Mouse (Mus musculus) ovary, postnatal 10 days (tissue): ENCODE measurements around the gene Lrrc27.

Experiments
- DNase-seq: peaks from one replicate; pipeline ENCODE4 v3.0.0; 2022; ENCODE audit warnings: low spot score

Gene Lrrc27

DNA sequence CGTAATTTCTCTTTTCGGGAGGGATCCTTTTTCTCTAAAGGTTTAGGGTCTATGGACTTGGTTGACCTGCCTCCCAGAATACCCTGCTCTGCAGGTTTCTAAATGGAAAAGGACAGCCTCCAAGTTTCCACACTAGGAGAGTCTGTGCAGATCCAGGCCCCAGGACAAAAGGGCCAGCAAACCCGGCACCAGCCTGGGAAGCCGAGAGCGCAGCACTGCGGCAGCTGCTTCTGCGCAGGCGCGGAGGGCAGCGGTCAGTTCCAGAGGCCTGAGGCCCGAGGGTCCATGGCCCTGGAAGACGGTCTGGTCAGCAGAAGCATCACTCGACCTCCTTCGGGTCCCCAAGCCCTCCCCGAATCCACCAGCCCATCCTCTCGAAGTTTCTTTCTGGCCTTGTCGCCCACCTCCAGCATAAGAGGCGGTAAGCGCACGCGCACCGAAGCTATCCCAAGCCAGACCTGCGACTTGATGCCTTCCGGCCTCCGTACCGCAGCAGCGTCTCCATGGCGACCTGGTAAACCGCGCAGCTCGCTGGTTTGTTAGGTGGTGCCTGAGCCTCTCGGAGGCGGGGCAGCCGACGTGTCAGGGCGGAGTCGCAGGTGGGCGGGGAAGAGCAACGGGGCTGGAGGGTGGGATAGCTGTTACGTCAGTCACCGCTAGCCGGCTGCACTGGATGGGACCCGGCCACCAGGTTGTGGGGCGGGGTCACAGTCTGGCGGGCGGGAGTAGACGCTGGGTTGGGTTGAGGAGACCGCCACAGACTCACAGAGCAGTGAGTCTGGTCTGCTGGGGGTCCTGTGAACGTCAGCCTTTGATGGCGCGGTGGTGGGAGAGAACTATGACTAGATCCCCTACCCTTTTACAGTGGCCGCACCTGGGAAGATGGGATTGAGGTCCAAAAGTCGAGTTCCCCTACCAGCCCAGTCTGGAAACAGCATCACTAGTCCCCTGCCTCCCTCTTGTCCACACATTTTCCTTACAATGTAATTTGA is at the start of gene Lrrc27, which contains the start of gene Stk32c:
TSS of gene Lrrc27 (plus strand) at position 235 of the 992 bp plus-strand sequence.
TSS of gene Stk32c (minus strand) at position 554 of the 992 bp plus-strand sequence.
- peak; percentile 96 for DNase-seq

DNA sequence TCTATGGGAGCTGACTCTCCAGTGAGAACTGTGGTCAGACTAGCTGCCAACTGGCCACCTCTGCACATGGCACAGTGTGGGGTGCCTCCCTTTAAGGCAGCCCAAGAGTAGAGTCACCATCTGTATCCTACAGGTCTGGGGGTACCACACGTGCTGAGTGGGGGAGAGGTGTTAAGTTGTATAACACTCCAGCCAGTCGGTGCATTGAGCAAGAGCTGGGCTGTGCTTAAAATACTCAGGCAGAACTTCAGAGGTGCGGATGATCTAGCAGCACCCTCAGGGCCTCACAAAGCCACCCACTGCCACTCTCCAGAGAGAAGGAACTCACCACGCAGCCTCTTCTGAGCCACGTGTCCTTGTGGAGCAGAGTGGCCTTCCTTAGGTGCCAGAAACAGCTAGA is 48.4 kb upstream of the Lrrc27 start:
- no peak for DNase-seq

DNA sequence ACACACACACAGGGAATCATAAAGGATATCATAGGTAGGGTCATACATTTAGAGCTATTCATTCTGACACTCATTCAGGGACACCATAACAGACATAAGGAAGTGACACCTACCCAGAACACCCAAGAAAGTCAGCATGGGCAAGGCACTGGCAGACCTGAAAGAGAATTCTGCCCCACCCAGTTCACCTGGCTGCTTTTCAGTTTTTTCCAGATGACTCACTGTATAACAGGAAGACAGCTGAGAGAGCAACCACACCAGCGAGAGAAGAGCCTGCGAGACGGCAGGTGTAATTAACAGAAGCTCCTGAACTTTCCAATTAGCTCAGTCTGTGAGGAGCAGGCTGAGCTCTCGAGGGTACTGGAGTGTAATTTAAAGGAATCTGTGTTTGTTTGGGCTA is 43.6 kb upstream of the Lrrc27 start:
- DNase-seq, result no peak

DNA sequence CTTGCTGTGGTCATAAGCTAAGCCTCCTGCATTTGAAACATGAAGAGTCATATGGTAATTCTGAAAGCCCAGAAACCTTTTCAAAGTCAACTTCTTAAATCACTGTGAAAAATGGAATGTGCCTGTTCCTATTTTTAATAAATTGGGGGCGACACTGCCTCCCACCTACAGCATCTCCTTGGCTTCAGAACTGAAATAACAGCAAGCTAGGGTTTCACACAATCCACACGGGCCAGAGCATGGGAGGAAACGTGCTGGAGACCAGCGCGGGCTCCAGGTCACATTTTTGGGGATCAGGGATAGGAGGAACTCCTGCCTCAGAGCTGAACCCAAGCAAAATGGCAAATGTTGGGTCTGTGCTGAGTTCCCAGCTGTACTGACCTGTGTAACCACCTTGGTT is 33.5 kb upstream of the Lrrc27 start:
- DNase-seq, result no peak

DNA sequence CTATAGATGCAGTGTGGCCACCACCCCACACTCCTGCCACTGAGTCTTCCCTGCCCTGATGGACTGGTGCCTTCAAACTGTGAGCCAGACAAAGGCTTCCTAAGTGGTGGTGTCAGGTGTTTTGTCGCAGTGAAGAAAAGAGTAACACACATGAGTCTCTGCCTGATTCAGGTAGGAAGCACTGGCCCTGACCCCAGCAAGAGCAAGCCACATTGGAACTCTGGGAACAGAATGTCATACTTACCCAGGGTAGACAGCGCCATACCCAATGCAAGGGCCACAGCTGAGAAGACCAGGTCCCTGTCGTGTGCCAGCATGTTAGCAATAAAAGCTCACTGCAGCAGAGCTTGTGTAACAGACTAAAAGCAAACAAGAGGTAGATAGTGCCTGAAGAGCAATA is 32.7 kb upstream of the Lrrc27 start:
- DNase-seq, result no peak

DNA sequence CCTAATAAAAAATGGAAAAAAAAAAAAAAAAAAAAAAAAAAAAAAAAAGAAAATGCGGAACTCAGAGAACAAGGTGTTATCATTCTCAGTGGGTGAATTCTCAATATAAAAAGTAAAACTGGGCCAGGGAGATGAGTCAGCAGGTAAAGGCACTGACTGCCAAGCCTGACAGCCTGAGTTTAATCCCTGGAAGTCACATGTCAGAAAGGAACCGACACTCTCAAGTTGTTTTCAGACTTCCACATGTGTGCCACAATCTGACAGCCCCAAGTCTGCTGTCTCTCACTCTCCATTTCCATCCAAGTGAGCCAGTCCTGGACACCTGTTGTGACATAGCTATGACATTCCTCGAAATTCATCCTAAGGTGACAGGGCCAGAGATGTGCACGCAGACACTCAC is 28.4 kb upstream of the Lrrc27 start:
- no peak for DNase-seq

DNA sequence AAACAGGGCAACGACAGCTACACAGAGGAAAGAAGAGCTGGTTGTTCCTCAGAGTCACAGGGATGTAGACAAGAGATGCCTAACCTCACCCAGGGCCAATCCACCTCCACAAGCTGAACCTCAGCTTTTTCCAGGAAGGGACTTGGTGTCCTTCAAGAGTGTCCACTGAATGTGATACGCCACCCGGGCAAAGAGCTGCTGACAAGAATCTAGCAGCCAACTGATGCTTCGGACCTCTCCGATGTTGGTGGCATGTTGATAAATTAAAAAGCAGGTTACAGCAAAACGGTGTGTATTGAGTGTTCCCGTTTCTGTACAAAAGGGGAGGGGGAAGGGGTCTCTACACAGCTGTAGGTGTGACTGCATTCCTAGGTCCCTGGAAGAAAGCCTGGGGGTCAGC is 27.9 kb upstream of the Lrrc27 start:
- DNase-seq, result no peak

DNA sequence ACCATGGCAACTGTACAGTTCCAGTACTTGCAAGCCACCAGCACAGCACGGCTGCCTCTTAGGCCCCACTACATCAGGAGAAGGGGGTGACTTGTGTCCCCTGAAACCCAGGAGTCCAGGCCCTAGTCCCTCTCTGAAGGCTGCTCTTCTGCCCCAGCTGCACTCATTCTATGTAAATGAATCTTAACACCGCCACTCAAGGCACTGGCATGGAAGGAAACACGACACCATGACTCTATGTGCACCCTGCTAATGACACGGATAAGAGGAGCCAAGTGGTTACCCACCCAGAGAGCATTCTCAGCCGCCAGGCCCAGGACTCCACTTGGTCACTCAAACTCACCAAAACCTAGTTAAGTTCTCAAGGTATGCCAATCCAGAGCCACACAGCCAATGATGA is 26.8 kb upstream of the Lrrc27 start:
- no peak for DNase-seq

DNA sequence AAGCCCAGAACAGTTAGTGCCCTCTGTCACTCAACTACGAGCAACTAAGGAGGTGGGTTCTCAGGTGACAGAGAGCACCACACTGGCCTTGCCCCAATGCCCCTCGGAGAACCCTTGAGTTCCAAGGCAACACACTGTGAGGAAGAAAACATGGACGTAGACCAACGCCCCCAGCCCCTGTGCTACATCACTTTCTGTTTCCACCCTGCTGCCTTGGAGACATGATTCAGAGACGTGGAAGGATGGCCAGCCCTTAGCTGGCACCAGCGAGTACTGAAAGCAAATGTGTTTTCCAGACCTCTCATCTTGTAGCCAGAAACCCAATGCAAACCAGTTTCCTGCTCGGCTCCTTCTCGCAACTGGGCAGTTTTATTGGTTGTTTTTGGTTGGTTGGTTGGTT is 26.4 kb upstream of the Lrrc27 start:
- DNase-seq, result no peak

DNA sequence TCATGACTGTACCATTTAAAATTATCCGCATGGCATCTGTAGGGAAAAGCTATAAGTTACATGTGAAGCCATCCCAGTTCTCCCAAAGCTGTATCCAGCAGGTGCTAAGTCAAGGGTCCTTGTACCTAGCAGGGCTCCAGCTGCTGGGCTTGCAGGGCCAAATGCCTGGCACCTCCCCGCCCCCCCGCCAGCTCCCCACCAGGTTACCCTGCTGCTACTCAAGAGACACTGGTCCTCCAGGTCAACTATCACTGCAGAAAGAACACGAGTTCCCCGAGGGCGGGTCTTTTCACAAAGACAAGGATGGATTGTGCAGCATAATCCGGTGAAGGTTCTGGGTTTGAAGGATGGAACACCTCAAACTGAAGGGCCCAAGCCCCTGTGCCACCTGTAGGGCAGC is 25.5 kb upstream of the Lrrc27 start:
- DNase-seq, result no peak

DNA sequence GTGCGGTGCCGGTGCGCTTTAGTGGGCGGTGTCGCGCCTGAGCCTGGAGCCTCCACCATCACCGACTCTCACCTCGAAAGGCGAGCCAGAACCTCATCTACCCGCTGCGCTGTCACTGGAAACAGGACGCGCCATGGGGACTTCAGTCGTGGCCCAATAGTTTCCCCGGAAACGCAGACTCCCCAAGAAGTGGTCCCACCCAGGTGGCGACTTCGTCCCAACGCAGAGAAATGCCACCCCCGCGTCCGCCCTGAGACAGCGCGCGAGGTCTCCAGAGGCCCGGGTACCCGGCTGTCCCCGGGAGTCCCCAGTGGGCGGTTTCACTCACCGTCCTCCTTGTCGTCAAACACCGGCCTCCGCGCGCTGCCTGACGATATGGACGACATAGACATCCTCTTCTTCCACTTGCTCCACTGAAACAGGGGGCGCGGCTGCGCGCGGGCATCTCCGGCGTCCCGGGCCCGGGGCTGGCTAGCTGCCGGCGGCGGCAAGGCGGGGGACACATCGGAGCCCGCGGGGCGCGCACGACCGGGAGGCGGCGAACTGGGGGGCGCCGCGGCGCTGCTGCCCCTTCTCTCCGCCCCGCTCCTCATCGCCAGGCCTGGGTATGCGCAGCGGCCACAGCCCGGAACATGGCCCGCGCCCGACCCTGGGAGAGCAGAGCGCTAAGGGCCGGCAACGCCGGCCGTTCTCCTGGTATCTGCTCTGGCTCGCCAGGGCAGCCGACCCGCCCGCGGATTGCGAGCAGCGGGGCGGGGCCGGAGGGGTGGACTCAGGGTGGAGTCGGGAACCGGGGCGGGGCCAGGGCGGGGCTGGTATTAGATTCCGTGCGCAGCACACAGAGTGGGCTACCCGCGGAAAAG is 24.8 kb upstream of the Lrrc27 start:
- DNase-seq, result peak; percentile 39

DNA sequence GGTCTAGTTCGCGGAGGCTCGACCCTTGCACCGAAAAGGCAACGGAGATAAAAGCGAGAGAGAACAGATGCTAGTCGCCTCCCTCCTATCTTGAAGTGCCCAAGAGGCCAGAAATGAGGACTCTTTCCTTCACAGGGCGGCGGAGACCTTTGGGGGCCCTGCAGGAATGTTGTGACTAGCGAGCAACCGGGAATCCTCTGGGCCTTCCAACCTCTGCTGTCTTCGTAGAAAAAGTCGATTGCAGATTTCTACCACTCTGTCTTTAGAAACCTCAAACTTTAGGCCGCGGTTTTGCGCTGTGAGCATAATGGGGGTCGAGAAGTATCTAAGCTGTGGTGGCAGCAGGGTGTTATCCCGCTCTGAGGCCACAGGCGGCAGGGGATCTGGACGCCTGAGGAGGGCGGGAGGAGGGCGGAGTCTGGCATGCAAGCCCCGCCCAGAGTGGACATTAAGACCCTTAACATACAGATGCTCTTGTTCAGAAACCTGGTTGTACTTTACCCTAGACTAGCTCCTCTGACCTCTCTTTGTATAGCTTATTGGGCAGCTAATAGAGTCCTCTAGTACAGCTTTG is 24.1 kb upstream of the Lrrc27 start:
- no peak for DNase-seq

DNA sequence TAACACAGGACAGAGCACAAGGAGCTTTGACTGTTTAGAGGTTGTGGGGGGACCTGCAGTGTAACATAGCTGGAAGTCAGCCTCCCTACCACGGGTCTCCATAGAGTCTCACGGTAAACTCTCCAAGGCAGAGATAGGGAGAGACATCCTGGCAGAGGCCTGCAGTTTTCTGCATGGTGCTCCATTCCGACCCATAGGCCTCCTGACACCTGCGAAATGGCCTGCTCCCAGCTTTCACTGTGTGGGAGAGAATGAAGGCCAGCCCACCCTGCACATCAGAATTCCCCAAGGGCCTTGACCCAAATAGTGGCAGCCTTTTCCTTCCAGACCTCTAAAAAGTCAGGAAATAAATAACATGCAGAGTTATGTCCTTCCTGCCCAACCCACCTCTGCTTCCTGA is 22.2 kb upstream of the Lrrc27 start:
- DNase-seq, result no peak

DNA sequence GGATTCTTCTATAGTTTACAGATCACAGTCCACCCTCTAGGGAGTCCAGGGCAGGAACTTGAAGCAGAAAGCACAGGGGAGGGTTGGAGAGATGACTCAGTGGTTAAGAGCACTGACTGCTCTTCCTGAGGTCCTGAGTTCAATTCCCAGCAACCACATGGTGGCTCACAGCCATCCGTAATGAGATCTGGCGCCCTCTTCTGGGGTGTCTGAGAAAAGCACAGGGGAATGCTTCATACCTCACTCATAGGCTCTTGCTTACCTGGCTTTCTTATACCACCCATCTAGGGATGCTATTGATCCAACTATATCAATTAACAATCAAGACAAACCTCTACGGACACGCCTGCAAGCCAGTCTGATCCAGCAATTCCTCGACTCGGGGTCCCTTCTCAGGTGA is 21.2 kb upstream of the Lrrc27 start:
- DNase-seq, result no peak

DNA sequence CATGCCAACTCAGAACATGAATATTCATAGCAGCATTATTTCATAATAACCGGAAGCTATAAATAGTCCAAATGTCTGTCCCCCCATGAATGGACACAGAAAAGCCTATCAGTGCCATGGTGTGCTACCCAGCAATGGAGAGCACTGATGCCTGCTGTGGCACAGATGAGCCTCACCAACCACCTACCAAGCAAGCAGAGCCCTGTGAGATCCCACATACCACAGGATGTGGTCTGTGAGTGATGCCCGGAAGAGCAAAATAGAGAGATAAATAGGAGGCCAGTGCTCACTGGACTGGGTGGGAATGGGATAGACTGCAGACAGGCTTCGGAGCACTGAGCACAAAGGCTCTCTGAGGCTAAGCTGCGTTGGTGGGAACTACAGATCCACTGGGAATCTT is 15.8 kb upstream of the Lrrc27 start:
- DNase-seq, result no peak

DNA sequence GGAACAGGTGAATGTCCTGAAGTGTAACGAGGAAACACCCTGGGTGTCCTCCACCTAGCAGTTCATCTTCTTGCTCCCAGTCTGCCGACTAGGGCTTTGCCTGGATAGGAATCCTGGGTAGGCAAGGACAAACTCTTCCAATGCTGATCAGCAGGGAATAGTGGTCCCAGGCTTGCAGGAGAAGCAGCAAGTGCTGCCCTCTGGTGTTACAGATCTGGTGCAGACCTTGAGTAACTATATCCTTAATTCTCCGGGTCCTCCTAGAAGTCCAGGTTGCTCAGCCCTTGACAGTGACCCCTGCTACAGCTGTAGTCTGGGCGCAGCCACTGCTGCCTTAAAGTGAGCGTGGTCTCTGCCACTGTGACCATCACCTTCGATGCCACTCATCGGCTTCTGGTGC is 12.7 kb upstream of the Lrrc27 start:
- DNase-seq, result no peak

DNA sequence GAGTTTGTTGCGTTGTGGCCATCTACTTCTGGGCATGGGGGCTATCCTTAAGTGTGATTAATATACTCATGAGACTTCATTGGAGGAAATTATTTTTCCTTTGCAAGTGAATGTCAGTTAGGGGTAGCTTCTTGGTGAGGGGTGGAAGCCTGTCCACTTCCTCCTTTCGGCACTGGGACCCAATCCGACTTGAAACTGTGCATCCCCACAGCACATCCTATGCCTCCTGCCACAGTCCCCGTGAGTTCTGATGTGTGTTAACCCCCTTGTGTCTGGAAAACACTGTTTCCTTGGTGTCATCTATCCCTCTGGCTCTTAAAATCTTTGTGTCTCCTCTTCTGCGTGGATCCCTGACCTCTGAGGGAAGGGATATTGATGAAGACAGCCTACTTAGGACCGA is 11.6 kb upstream of the Lrrc27 start:
- no peak for DNase-seq

DNA sequence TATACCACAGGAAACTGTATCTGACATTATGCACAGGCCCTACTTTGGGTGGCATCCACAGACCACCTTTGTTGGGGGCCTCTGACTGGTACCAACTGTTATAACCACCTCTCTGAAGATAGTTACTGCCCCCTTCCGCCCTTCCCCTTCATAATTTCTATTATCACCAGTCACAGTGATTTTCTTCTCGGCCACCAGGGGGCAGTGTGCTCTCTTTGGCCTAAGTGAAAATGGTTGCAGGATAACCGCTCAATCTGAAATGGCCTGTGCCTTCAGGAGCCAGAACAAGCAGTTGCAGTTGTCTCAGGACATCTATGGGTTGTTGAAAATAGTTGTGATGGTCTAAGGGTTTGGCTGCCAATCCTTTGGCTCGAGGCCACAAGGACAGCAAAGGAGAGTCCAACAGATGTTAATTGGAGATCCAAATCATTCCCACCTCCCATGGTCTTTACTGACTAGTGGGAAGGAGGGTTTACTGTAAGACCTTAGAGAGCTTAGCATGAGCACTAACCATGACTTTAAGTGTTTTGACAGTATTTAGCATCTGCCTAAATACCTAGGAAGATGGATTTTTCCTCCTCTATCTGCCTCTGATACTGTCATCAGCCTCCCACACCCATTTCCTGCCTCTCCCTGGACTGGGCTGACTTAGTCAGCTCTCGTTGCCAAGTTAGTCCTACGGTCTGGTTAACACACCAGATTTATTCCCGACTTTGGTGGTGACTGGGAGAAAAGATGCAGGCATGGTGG is 4.6 kb upstream of the Lrrc27 start:
- no peak for DNase-seq

DNA sequence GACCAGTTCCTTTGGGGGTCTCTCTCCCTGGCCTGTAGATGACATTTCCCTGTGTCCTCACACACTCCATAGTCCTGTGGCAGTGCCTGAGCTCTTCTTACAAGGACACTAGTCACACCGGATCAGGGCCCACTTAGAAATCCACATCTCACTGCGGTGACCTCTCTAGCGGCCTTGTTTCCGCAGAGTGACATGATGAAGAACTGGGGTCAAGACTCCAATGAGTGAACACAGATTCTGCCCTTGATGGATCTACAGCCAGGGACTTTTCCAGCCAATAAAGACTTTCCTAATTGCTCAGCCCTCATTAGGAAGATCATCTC is 4.1 kb upstream of the Lrrc27 start:
- DNase-seq, result no peak

DNA sequence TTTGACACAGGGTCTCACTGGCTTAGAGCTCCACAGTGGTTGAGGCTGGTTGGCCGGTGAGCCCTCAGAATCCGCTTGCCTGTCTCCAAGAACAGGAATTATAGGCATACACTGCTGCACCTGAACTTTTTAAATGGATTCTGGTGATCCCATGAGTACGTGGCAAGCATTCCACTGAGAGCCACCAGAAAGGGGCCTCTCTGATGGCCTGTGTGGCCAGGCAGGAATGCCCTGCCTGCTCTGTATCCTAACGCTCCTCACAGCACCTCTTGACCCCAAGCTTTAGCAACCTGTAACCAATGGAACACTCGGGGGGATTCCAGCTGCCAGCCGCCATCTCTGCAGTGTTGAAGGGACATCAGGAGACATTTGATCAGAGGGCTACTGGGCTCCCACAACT is 1.0 kb upstream of the Lrrc27 start:
- no peak for DNase-seq

DNA sequence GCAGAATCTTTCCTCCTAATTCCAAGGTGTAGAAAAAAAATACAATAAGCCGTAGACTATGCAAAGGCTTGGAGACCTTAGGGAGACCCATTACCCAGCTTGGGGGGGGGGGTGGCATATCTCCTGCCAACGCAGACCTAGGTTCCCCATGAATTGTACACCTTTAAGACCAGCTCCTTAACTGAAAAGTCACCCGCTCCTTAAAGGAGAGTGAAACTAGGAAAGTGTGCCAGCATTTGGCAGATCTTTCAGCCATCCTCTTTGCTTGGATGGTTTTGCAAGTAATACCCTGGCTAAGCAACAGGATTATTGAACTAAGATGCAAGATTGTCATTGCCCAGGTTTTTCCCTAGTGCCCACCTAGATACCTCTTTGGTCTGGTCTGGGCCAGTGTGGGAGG is 963 bp downstream of the Lrrc27 start:
- no peak for DNase-seq

DNA sequence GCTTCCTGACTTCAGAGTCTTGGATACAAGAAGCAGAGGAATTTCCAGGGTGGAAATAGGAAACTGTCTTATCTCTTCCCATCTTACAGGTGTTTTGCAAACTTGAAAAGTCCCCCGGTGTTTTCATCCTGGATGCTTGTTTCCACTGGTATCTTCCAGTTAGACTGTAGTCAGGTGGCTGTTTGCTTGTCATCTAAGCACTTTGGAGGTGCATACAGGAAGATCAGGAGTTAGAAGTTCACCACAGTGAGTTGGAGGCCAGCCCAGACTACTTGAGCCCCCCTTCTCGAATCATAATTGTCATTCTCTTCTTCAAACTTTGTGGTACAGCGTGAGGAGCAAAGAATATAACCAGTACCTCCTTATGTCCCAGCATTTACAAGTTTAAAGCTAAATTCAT is 1.4 kb downstream of the Lrrc27 start:
- no peak for DNase-seq
